Mouse (Mus musculus) embryonic facial prominence, embryonic 13.5 days (tissue): ENCODE data around the gene Olfr1016. TPM values are rescaled to one million over a fixed set of nuclear protein-coding genes. Genes with fewer than 3 reads are reported as not detected.

Source experiments
- ATAC-seq: fragments of 200-750 bp; cut with Nextera tagmentation; 2 replicates; pipeline ENCODE4 v1.8.0; 2017; ENCODE audit warnings: low read depth; ENCODE audit not compliant: insufficient number of reproducible peaks, insufficient read depth, low FRiP score, low TSS enrichment
- H3K27ac ChIP-seq: fragments of 300-500 bp; sonication (generic); 2 replicates; pipeline ENCODE4 v1.5.1; 2015; ENCODE audit warnings: moderate library complexity, mild to moderate bottlenecking, inconsistent platforms
- H3K27me3 ChIP-seq: fragments of 300-500 bp; sonication (generic); 2 replicates; pipeline ENCODE4 v1.6.1; 2015; ENCODE audit warnings: mild to moderate bottlenecking, inconsistent platforms
- H3K36me3 ChIP-seq: fragments of 300-500 bp; sonication (generic); 2 replicates; pipeline ENCODE4 v1.6.1; 2015; ENCODE audit warnings: mild to moderate bottlenecking, inconsistent platforms
- H3K4me1 ChIP-seq: fragments of 300-500 bp; sonication (generic); 2 replicates; pipeline ENCODE4 v1.6.1; 2015; ENCODE audit warnings: inconsistent platforms
- H3K4me2 ChIP-seq: fragments of 300-500 bp; sonication (generic); 2 replicates; pipeline ENCODE4 v1.6.1; 2015; ENCODE audit warnings: moderate library complexity, mild to moderate bottlenecking, inconsistent platforms
- H3K4me3 ChIP-seq: fragments of 300-500 bp; sonication (generic); 2 replicates; pipeline ENCODE4 v1.5.1; 2015; ENCODE audit warnings: mild to moderate bottlenecking, inconsistent platforms
- H3K9ac ChIP-seq: fragments of 300-500 bp; sonication (generic); 2 replicates; pipeline ENCODE4 v1.6.1; 2015; ENCODE audit warnings: mild to moderate bottlenecking, inconsistent platforms
- H3K9me3 ChIP-seq: fragments of 300-500 bp; sonication (generic); 2 replicates; pipeline ENCODE4 v1.6.1; 2016; ENCODE audit warnings: inconsistent platforms
- WGBS: fragments of 180-500 bp; shearing (Covaris S2); methylation state at CpG from one replicate; pipeline ENCODE4 v1.1.7; 2015; ENCODE audit warnings: mixed read lengths; 5-methylcytosine and 5-hydroxymethylcytosine counted together
- polyA plus RNA-seq: library from polyadenylated mRNA; unstranded; fragments of >200 nt; fragmentation: Nextera tagmentation; extraction: Ambion mirVana; gene quantifications from 2 replicates; pipeline ENCODE4 v1.2.1, GENCODE M21; 2015

The Olfr1016 gene
- polyA plus RNA-seq, result not detected in 2 replicates

- Histone ChIP-seq H3K4me3 (no peak within 1 kb of the TSS), H3K27ac (no peak within 1 kb of the TSS), H3K9ac (no peak within 1 kb of the TSS), H3K4me1 (no peaks in the 10 kb centered on the region), H3K27me3 (no peaks in the 10 kb centered on the region), H3K9me3 (no peaks in the 10 kb centered on the region), H3K36me3 (no peaks in the 10 kb centered on the region), H3K4me2 (no peak within 1 kb of the TSS)
- 86% methylated on average over 2 of the region's 2 CpGs for WGBS
- no peak for ATAC-seq
These were observed at the start of gene Olfr1016 for GRCm38 (mm10) chr2:85802444-85802843. Gene Olfr1016 (minus strand): TSS chr2:85802544.

- Histone ChIP-seq H3K9ac (no peak within 1 kb of the TSS), H3K27me3 (no peaks in the 10 kb centered on the region), H3K4me2 (no peak within 1 kb of the TSS), H3K36me3 (no peaks in the 10 kb centered on the region), H3K9me3 (no peaks in the 10 kb centered on the region), H3K27ac (no peak within 1 kb of the TSS), H3K4me3 (no peak within 1 kb of the TSS), H3K4me1 (no peaks in the 10 kb centered on the region)
- 60% methylated on average over 1 of the region's 1 CpGs for WGBS
- ATAC-seq, result no peak
These were observed 44.4 kb upstream of the Olfr1016 start, which contains the start of gene Olfr1020 for GRCm38 (mm10) chr2:85846730-85847129. Gene Olfr1020 (plus strand): TSS chr2:85847030.

GRCm38 (mm10) chr2:85845383-85845782 lies 43.0 kb upstream of the Olfr1016 start, which contains the start of gene Olfr1019:
Gene Olfr1019 (minus strand): TSS chr2:85845483.
- Histone ChIP-seq H3K27ac (no peak within 1 kb of the TSS), H3K9me3 (no peaks in the 10 kb centered on the region), H3K27me3 (no peaks in the 10 kb centered on the region), H3K36me3 (no peaks in the 10 kb centered on the region), H3K9ac (no peak within 1 kb of the TSS), H3K4me2 (no peak within 1 kb of the TSS), H3K4me3 (no peak within 1 kb of the TSS), H3K4me1 (no peaks in the 10 kb centered on the region)
- ATAC-seq, result no peak

- H3K27me3 ChIP-seq, result no peaks in the 10 kb centered on the region
- H3K4me2 ChIP-seq, result no peak within 1 kb of the TSS
- no peaks in the 10 kb centered on the region for H3K9me3 ChIP-seq
- H3K36me3 ChIP-seq, result no peaks in the 10 kb centered on the region
- H3K9ac ChIP-seq, result no peak within 1 kb of the TSS
- H3K4me1 ChIP-seq, result no peaks in the 10 kb centered on the region
- ATAC-seq, result no peak
- H3K27ac ChIP-seq, result no peak within 1 kb of the TSS
- no peak within 1 kb of the TSS for H3K4me3 ChIP-seq
These were observed 15.8 kb upstream of the Olfr1016 start, which contains the start of gene Olfr1018 for GRCm38 (mm10) chr2:85818179-85818578. Gene Olfr1018 (plus strand): TSS chr2:85818479.

GRCm38 (mm10) chr2:85804501-85804900 lies 2.2 kb upstream of the Olfr1016 start:
- Histone ChIP-seq H3K9me3 (no peaks in the 10 kb centered on the region), H3K27ac (no peak overlapping the region), H3K4me2 (no peak overlapping the region), H3K36me3 (no peaks in the 10 kb centered on the region), H3K4me3 (no peak overlapping the region), H3K4me1 (no peaks in the 10 kb centered on the region), H3K9ac (no peak overlapping the region), H3K27me3 (no peaks in the 10 kb centered on the region)
- no peak for ATAC-seq
- WGBS, result 43% methylated on average over 4 of the region's 4 CpGs

- no peak overlapping the region for H3K4me2 ChIP-seq
- WGBS, result 45% methylated on average over 2 of the region's 2 CpGs
- H3K27me3 ChIP-seq, result no peaks in the 10 kb centered on the region
- no peak for ATAC-seq
- H3K27ac ChIP-seq, result no peak overlapping the region
- H3K4me1 ChIP-seq, result no peaks in the 10 kb centered on the region
- H3K36me3 ChIP-seq, result no peaks in the 10 kb centered on the region
- no peak overlapping the region for H3K9ac ChIP-seq
- no peak overlapping the region for H3K4me3 ChIP-seq
- H3K9me3 ChIP-seq, result no peaks in the 10 kb centered on the region
These were observed 10.0 kb downstream of the Olfr1016 start for GRCm38 (mm10) chr2:85792331-85792730.

GRCm38 (mm10) chr2:85781717-85782116 lies 20.6 kb downstream of the Olfr1016 start, which contains the start of gene Olfr1015:
Gene Olfr1015 (plus strand): TSS chr2:85782017.
- H3K9ac ChIP-seq, result no peak within 1 kb of the TSS
- H3K4me1 ChIP-seq, result no peaks in the 10 kb centered on the region
- ATAC-seq, result no peak
- no peak within 1 kb of the TSS for H3K4me3 ChIP-seq
- H3K27me3 ChIP-seq, result no peaks in the 10 kb centered on the region
- H3K36me3 ChIP-seq, result no peaks in the 10 kb centered on the region
- H3K9me3 ChIP-seq, result no peaks in the 10 kb centered on the region
- no peak within 1 kb of the TSS for H3K27ac ChIP-seq
- no peak within 1 kb of the TSS for H3K4me2 ChIP-seq

GRCm38 (mm10) chr2:85772413-85772812 lies 29.9 kb downstream of the Olfr1016 start, which contains the start of gene Olfr1014:
Gene Olfr1014 (plus strand): TSS chr2:85772713.
- Histone ChIP-seq H3K27me3 (no peaks in the 10 kb centered on the region), H3K9ac (no peak within 1 kb of the TSS), H3K4me1 (no peaks in the 10 kb centered on the region), H3K4me3 (no peak within 1 kb of the TSS), H3K9me3 (no peaks in the 10 kb centered on the region), H3K4me2 (no peak within 1 kb of the TSS), H3K36me3 (no peaks in the 10 kb centered on the region), H3K27ac (no peak within 1 kb of the TSS)
- no peak for ATAC-seq

- Histone ChIP-seq H3K36me3 (no peaks in the 10 kb centered on the region), H3K9ac (no peak within 1 kb of the TSS), H3K4me3 (no peak within 1 kb of the TSS), H3K4me2 (no peak within 1 kb of the TSS), H3K27ac (no peak within 1 kb of the TSS), H3K4me1 (no peaks in the 10 kb centered on the region), H3K9me3 (no peaks in the 10 kb centered on the region), H3K27me3 (no peaks in the 10 kb centered on the region)
- no peak for ATAC-seq
These were observed 35.5 kb downstream of the Olfr1016 start, which contains the start of gene Olfr1013 for GRCm38 (mm10) chr2:85766798-85767197. Gene Olfr1013 (plus strand): TSS chr2:85767098.

GRCm38 (mm10) chr2:85762666-85763065 lies 39.7 kb downstream of the Olfr1016 start, which contains the start of gene Olfr1012:
Gene Olfr1012 (minus strand): TSS chr2:85762766.
- Histone ChIP-seq H3K4me2 (no peak within 1 kb of the TSS), H3K9ac (no peak within 1 kb of the TSS), H3K27ac (no peak within 1 kb of the TSS), H3K36me3 (no peaks in the 10 kb centered on the region), H3K9me3 (no peaks in the 10 kb centered on the region), H3K4me1 (no peaks in the 10 kb centered on the region), H3K4me3 (no peak within 1 kb of the TSS), H3K27me3 (no peaks in the 10 kb centered on the region)
- 61% methylated on average over 1 of the region's 1 CpGs for WGBS
- no peak for ATAC-seq

GRCm38 (mm10) chr2:85753822-85754221 lies 48.5 kb downstream of the Olfr1016 start:
- 74% methylated on average over 4 of the region's 4 CpGs for WGBS
- no peak overlapping the region for H3K4me3 ChIP-seq

More at GRCm38 (mm10) chr2:85753822-85754221, 48.5 kb downstream of the Olfr1016 start:
- no peaks in the 10 kb centered on the region for H3K27me3 ChIP-seq
- ATAC-seq, result no peak
- H3K27ac ChIP-seq, result no peak overlapping the region
- H3K9ac ChIP-seq, result no peak overlapping the region
- no peaks in the 10 kb centered on the region for H3K4me1 ChIP-seq
- H3K9me3 ChIP-seq, result no peaks in the 10 kb centered on the region
- H3K4me2 ChIP-seq, result no peak overlapping the region
- no peaks in the 10 kb centered on the region for H3K36me3 ChIP-seq
